Mouse (Mus musculus): ENCODE results near the gene Fbxl8. TPM values are rescaled to one million over a fixed set of nuclear protein-coding genes. Genes with fewer than 3 reads are reported as not detected.

Fbxl8 gene
- polyA plus RNA-seq (2012; rRNA removed) = 1.0 and 1.3 TPM in 2 replicates
- polyA plus RNA-seq (2014; fragmentation: Nextera tagmentation; extraction: Ambion mirVana) = 0.75 and 0.83 TPM in 2 replicates

DNA sequence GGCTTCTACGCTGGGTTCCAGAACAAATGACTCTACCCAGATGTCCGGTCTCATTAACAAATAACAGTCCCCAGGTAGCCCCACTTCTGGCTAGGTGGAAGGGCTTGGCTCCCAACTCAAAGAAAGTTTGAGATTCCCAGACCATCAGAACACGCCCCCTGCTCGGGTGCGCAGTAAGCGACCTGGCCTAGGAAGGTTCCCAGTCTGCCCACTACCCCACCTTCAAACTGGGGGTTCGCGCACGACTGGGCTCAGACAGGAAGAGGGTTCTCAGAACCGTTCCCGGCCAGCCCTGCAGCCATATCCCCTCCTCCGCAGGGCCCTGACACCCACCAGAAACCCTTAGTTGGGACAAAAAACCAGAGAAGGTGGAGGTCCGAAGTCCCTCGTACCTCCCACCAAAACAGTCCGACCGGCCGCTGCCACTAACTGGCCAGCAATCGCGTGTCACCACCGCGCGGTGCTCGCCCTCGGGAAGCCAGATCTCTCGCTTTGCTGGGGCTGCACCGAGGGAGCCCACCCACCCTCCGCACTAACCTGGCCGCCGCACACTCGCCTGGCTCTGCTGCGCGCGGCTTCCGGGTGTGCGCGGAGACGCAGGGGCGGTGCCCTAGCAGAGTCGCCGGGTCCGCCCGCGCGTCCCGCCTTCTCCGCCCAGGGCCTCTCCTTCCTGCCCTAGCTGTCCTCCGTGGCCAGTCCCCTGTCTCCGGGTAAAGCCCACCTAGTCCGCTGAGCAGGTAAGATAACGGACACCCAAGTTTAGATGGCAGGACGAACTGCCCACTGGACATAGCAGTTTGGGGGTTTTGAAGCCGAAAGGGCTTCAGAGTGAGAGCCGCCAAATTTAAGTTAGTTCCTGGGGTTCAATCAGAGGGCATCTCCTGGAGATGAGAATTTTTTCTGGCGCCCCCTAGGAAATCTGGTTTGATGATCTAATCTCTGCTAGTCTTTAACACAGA lies at the start of gene Fbxl8, which contains the start of gene Tradd:
TSS of gene Fbxl8 (plus strand) at position 625 of the 959 bp plus-strand sequence.
TSS of gene Tradd (minus strand) at position 586 of the 959 bp plus-strand sequence.
- Histone ChIP-seq H3K27ac (no peak within 1 kb of the TSS), H3K9me3 (ENCODE audit: control insufficient read depth, low read length) (no peaks in the 10 kb centered on the region), H3K9ac (replicated peaks) (peak within 1 kb of the TSS; percentile 86), H3K4me1 (replicated peaks; ENCODE audit: control insufficient read depth in 2 of 2, insufficient read depth in 2 of 2, low read length in 1 of 2) (peaks cover 6 to 16% of the 10 kb centered on the region in 2 experiments), H3K36me3 (replicated peaks; ENCODE audit: control insufficient read depth, insufficient read depth, low read depth) (no peaks in the 10 kb centered on the region), H3K4me3 (ENCODE audit: insufficient read depth in 1 of 2, low read depth in 2 of 2, low read length in 2 of 2) (peak within 1 kb of the TSS; percentile 78 to 89), H3K27me3 (ENCODE audit: control insufficient read depth, insufficient read depth, low read length) (peaks cover 43% of the 10 kb centered on the region), H3K4me2 (ENCODE audit: low read depth) (peak within 1 kb of the TSS; percentile 98)
- ATAC-seq (ENCODE audit: insufficient read depth) = peak; percentile 82
- no peak for TF ChIP-seq EP300 (IDR thresholded peaks at IDR 0.05; ENCODE audit: low read depth)
- TF ChIP-seq CTCF (IDR thresholded peaks at IDR 0.05; ENCODE audit: low read depth) = no peak
- peak in 2 of 3 experiments; percentile 52 to 58 for DNase-seq (ENCODE audit: low read depth in 3 of 3, low spot score in 3 of 3)
- 1% methylated on average over 54 of the region's 54 CpGs for WGBS (ENCODE audit: insufficient replicate concordance)

- TF ChIP-seq EP300 (IDR thresholded peaks at IDR 0.05; ENCODE audit: low read depth) (no peak), CTCF (IDR thresholded peaks at IDR 0.05; ENCODE audit: low read depth) (peak; percentile 61; the same call in 1 of the 2 replicates)
- Histone ChIP-seq H3K27ac (no peak overlapping the region), H3K27me3 (ENCODE audit: control insufficient read depth, insufficient read depth, low read length) (no peaks in the 10 kb centered on the region), H3K4me2 (ENCODE audit: low read depth) (no peak overlapping the region), H3K9ac (replicated peaks) (no peak overlapping the region), H3K9me3 (ENCODE audit: control insufficient read depth, low read length) (no peaks in the 10 kb centered on the region), H3K4me1 (replicated peaks; ENCODE audit: control insufficient read depth in 2 of 2, insufficient read depth in 2 of 2, low read length in 1 of 2) (no peaks in the 10 kb centered on the region), H3K4me3 (ENCODE audit: insufficient read depth in 1 of 2, low read depth in 2 of 2, low read length in 2 of 2) (no peak overlapping the region), H3K36me3 (replicated peaks; ENCODE audit: control insufficient read depth, insufficient read depth, low read depth) (no peaks in the 10 kb centered on the region)
- no peak for ATAC-seq (ENCODE audit: insufficient read depth)
- 53% methylated on average over 5 of the region's 5 CpGs for WGBS (ENCODE audit: insufficient replicate concordance)
- peak in 2 of 3 experiments; percentile 31 to 59 for DNase-seq (ENCODE audit: low read depth in 3 of 3, low spot score in 3 of 3)
Measured at GRCm38 (mm10) chr8:105217926-105218522, 46.4 kb upstream of the Fbxl8 start.

- Histone ChIP-seq H3K9me3 (ENCODE audit: control insufficient read depth, low read length) (no peaks in the 10 kb centered on the region), H3K9ac (replicated peaks) (no peak overlapping the region; the same call in 1 of the 2 replicates), H3K4me1 (replicated peaks; ENCODE audit: control insufficient read depth in 2 of 2, insufficient read depth in 2 of 2, low read length in 1 of 2) (peaks cover 3 to 14% of the 10 kb centered on the region in 2 experiments), H3K4me2 (ENCODE audit: low read depth) (peak overlapping the region; percentile 94; the same call in 1 of the 2 replicates), H3K27me3 (ENCODE audit: control insufficient read depth, insufficient read depth, low read length) (no peaks in the 10 kb centered on the region), H3K36me3 (replicated peaks; ENCODE audit: control insufficient read depth, insufficient read depth, low read depth) (no peaks in the 10 kb centered on the region), H3K27ac (no peak overlapping the region), H3K4me3 (ENCODE audit: insufficient read depth in 1 of 2, low read depth in 2 of 2, low read length in 2 of 2) (no peak overlapping the region)
- TF ChIP-seq CTCF (IDR thresholded peaks at IDR 0.05; ENCODE audit: low read depth) (no peak), EP300 (IDR thresholded peaks at IDR 0.05; ENCODE audit: low read depth) (no peak)
- no peak for DNase-seq (ENCODE audit: low read depth in 3 of 3, low spot score in 3 of 3)
- WGBS (ENCODE audit: insufficient replicate concordance) = 72% methylated on average over 7 of the region's 7 CpGs
- no peak for ATAC-seq (ENCODE audit: insufficient read depth)
Measured at GRCm38 (mm10) chr8:105223850-105224249, 40.6 kb upstream of the Fbxl8 start.

GRCm38 (mm10) chr8:105224413-105225271 lies 39.8 kb upstream of the Fbxl8 start, which contains the start of gene D230025D16Rik:
Gene D230025D16Rik (plus strand): TSS chr8:105225145.
- H3K4me2 ChIP-seq (ENCODE audit: low read depth) = peak within 1 kb of the TSS; percentile 94
- DNase-seq (ENCODE audit: low read depth in 3 of 3, low spot score in 3 of 3) (peak; percentile 85 to 87 (median 85)), ATAC-seq (ENCODE audit: insufficient read depth) (peak; percentile 93)
- no peaks in the 10 kb centered on the region; the same call in 1 of the 2 replicates for H3K36me3 ChIP-seq (replicated peaks; ENCODE audit: control insufficient read depth, insufficient read depth, low read depth)
- H3K4me1 ChIP-seq (replicated peaks; ENCODE audit: control insufficient read depth in 2 of 2, insufficient read depth in 2 of 2, low read length in 1 of 2) = peaks cover 3 to 14% of the 10 kb centered on the region in 2 experiments
- no peaks in the 10 kb centered on the region for H3K27me3 ChIP-seq (ENCODE audit: control insufficient read depth, insufficient read depth, low read length)
- WGBS (ENCODE audit: insufficient replicate concordance) = 5% methylated on average over 34 of the region's 34 CpGs
- H3K9me3 ChIP-seq (ENCODE audit: control insufficient read depth, low read length) = no peaks in the 10 kb centered on the region
- peak within 1 kb of the TSS; percentile 85 for H3K27ac ChIP-seq
- H3K4me3 ChIP-seq (ENCODE audit: insufficient read depth in 1 of 2, low read depth in 2 of 2, low read length in 2 of 2) = peak within 1 kb of the TSS; percentile 94 to 99
- TF ChIP-seq CTCF (IDR thresholded peaks at IDR 0.05; ENCODE audit: low read depth) (0 out of 2 replicates have a peak, but pooled peaks have one; percentile 1), EP300 (IDR thresholded peaks at IDR 0.05; ENCODE audit: low read depth) (no peak)
- H3K9ac ChIP-seq (replicated peaks) = peak within 1 kb of the TSS; percentile 97
